Mouse (Mus musculus): ENCODE results near the gene Trabd2b.

Trabd2b gene

DNA sequence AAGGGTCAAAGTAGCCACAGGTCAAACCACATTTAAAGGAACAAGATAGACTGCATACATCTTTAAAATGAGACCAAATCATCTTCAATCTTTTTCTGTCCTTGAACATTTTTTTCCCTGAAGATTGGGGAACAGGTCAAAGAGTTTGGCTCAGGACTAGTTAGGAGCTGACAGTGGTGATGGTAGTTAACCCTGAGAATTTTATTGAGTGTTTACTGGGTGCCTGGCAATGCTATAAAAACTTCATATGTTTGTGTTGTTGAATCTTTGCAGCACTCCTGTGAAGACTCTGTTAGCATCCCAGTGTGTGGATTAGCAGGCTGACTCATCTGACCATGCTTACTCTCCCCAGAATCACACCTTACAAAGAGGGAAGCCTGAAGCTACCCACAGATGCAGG is 238.8 kb downstream of the Trabd2b start:
- no peak for DNase-seq (ENCODE audit: low read depth, low spot score)

DNA sequence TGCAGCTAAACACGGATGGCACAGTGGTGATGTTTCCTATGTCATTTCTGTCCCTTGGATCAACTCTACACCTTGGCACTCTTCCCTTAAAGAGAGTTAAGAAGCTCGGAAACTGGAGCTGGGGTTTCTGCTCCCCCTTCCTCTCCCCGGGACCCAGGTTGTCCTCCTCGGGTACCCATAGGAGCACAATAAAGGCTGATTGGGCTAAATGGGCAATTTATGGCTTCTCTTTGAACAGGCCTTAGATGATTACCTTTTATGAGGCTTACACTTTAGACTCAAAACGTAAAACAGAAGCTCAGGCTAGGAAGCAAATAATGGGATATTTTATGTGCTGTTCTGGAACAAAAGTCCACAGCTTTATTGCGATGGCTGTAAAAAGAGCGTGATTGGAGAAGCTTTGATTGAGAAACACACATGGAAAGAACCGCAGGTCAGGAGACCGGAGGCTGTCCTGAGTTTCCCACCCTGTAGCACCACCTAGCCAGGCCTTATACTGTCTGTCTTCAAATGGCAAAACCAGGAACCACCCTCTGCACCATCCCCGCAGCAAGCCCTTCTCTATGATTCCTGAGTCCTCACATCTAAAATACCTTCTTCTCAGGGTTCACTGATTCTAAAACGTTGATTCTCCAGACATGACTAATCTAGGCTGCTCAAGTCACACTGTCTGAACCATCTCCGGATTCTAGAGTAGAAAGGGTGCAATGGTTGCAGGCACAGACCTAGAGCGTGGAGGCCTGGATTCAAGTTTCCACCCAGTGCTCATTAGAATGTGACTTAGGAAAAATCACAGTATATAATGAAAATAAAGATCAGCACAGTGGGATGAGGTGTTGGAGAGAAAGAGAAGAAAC is 240.5 kb downstream of the Trabd2b start:
- DNase-seq (ENCODE audit: low read depth, low spot score), result no peak

DNA sequence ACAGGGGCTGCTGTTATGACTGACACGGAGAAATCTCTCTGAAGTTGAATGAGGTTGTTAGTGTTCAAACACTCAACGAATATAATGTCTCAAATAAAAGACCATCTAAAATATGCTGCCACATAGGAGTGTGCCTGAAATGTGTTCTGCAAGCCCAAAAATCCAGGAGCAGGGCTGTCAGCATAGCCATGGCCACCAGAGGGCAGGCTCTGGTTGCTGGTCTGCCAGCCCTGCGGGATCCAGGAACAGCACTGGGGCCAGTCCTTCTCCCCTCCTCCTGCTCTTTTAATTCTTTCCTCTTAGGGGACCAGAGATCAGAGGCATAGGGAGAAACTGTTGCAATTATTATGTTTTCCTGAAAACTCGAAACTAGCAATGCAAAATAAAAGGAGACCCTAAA is 241.2 kb downstream of the Trabd2b start:
- peak; percentile 56 for DNase-seq (ENCODE audit: low read depth, low spot score)

DNA sequence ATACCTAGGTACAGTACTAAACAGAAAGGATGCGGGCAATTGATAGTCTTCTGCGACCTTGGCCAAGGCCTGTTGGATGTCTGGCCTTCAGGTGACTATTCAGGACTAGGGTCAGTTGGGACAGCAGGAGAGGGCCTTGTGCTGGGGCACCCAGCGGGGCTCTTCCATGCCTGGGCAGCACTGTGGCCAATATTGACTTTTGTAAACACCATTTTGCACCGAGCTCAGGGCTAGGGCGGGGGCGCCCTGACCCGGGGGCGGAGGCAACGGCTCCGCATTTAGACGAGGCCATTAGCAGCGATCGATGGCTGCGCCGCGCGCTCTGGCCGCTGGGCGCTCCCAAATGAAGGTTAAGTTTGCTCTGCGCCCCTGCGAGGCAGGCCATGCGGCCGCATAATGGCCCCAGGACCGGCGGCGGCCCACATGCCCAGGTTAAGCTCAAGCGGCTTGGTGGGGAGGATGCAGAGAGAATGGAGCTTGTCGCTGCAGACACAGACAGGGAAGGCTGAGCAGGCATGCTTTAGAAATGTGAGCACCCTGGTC is 242.1 kb downstream of the Trabd2b start:
- no peak for DNase-seq (ENCODE audit: low read depth, low spot score)

DNA sequence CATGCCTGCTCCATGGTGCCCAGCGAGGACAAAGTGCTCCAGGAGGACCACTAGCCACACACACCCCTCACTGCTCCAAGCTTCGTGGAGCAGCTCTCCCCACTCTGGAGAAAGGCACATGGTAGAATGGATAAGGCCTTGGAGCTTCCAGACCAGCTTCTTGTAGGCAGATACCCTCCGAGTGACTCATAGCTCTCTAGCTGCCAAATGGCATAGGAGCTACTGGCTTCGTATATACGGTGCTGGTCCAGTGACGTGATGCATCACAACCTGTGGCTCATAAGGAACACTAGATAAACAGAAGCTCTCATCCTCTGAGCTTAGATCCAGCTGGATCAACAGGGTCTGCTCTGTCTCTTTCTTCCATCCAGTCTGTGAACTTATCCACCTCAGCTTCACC is 244.0 kb downstream of the Trabd2b start:
- DNase-seq (ENCODE audit: low read depth, low spot score), result no peak

DNA sequence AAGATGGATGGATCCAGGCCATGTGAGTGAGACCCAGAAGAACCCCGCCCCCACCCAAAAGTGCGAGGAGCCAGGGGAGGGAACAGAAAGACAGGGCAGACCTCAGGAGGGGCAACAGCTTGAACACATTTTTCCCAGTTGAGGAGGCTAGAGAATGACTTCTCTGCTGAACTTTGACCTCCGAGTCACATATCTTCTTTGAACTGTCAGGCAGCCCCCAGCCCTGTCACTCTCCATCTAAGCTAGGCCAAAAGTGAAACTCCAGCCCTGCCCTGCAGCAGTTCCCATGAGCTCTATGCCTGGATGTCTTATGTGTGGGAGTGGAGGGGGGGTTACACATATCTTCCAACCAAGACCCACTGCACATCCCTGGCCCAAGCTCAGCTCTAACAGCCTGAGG is 244.5 kb downstream of the Trabd2b start:
- no peak for DNase-seq (ENCODE audit: low read depth, low spot score)

DNA sequence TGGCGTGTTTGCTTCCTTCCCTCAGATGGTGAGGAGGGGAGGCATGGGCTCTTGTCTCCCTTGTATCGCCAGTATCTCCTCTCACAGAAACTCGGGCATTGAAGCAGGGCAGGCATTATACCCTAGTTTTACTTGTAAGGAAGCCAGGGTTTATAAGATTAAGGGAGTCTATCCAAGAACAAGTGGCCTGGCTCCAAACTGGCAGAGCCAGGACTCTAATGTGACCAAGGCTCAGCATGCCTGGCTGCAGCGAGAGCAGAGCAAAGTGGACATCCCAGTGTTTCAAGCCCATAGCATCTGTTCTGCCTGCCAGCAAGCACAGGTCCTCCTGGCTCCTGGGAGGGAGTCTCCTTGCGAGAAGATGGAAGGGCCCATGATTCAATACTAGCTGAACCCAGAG is 245.1 kb downstream of the Trabd2b start:
- no peak for DNase-seq (ENCODE audit: low read depth, low spot score)

DNA sequence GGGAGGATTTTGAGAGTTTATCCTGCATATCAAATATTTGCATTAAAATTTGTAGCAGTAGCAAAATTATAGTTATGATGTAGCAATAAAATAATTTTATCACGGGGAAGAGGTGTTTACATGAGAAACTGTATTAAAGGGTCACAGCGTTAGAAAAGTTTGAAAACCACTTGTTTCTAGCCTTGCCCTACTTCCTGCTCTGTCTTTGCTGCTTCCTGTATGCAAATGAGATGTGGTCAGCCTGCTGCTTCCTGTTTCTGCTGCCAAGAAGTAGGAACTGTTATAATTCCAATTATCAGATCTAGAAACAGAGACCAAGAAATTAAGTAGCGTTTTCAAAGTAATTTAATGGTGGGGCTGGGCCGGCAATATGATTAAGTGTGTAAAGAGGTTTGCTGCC is 245.9 kb downstream of the Trabd2b start:
- DNase-seq (ENCODE audit: low read depth, low spot score), result no peak

DNA sequence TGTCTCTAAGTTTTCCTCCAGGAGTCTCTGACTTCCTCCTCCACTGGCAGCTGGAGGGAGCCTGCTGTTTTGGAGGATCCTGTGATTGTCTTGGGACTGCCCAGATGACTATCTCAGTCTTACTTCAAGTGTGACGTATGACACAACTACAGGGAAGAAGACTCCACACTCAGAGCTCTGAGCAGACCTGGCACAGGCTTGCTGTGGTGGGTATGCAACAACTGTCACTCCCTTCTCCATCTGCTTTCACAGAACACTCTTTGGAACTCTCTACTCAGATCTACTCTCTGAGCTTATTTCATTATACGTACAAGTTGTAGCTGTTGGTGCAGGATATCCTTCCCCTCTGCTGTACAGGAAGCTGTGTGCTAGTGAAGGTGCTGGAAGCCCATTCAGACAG is 251.4 kb downstream of the Trabd2b start:
- no peak for DNase-seq (ENCODE audit: low read depth, low spot score)

DNA sequence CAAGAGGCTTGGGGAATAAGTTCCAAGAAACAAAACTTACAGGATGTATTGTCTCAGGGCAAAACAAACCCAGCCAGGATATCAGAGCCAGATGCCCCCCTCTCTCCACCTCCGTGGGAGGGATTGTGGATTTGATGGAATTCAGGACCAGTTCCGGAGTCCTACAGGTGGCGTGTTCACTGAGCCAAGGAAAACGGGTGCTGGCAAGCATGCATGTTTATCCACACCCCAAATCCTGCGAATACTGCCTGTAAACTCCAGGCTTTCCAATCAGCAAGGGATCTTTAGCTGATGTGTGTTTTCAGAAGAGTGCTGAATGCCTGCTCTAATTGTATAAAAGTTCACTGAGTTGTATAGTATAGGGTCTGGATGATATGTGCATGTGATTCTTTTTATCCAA is 253.4 kb downstream of the Trabd2b start:
- no peak for DNase-seq (ENCODE audit: low read depth, low spot score)

DNA sequence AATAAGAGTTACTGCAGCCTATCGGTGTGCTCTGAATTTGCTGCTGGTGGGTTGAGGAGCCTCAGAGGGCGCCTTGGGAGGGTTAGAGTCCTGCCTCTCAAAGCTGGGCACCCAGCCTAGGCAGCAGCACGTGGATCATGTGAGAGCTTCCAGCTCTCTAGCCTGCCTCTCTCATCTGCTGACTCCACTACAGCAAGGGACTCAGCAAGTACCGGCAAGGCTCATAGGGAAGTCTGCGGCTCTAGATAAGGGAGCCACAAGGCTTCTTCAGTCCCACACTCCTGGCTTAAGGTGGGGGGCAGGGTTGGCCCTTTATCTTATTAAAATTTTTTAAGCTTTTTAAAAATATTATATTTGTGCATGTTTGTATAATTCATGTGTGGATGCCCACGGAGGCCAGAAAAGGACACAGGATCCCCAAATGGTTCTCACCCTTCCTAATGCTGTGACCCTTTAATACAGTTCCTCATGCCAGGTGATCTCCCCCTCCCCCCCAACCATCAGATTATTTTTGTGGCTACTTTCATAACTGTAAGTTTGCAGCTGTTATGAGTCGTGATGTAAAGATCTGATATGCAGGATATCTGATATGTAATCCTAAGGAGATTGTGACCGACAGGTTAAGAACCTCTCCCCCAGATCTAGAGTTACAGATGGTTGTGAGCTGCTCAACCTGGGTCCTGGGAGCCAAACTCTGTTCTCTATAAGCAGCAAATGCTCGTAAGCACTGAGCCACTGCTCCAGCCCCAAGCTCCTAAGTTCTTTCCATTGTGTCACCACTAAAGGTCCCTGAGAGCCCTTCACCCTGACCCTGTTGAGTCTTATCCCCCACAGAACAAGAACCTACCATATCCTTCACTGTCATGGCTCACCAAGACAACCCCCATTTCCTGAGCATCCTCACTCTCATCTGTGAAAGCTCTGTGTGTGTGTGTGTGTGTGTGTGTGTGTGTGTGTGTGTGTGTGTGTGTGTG is 257.8 kb downstream of the Trabd2b start:
- DNase-seq (ENCODE audit: low read depth, low spot score), result no peak
